Mouse (Mus musculus) thymus, postnatal 36 days (tissue): Measurements from ENCODE around the gene Ppm1h.

ENCODE experiments used
- DNase-seq, 2 experiments: peaks; one replicate each; pipeline ENCODE4 v3.0.0; 2022; ENCODE audit warnings: mixed read lengths in 2 of 2

Gene Ppm1h

DNA sequence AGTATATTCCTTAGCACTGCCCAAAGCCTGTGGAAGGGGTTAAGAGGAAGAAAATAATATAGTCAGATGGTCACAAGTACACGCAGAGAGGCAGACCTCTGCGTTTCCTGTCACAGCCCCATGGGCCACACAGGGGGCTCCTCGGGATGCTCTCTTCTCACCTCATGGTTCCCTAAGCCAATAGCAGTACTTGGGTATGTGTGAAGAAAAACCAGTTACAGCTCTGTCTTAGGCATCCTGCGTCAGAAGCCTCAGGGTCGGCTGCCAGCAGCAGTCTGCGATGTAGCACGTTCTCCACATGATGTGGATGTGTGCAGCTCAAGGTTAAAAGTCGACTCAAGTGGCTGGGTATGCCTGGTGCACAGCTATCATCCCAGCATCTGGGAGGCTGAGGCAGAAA, 139.2 kb downstream of the Ppm1h start:
- no peak for DNase-seq

- no peak for DNase-seq
Observed at GRCm38 (mm10) chr10:122819808-122820207, 141.2 kb downstream of the Ppm1h start.

- DNase-seq, result no peak
Observed at GRCm38 (mm10) chr10:122821549-122821948, 143.0 kb downstream of the Ppm1h start.

DNA sequence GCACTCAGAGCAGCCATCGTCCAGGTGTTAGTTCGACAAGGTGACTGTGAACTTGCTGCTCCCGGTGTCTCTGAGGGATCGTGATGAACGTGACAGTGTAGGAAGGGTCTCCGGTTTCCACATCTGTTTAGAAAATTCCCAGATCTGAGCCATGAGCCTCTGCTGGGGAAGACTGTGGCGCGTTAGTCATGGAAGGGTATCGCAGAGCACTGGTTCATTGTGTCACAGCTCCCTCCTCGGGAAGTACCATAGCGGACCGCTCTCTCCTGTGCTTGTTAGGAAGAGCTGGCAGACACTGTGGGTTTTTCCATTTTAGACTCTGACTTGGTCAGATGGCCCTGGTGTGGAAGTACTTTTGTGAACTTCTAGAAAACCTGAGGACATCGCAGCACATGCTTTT, 145.1 kb downstream of the Ppm1h start:
- no peak for DNase-seq

GRCm38 (mm10) chr10:122826696-122827331, 148.3 kb downstream of the Ppm1h start:
- no peak for DNase-seq

GRCm38 (mm10) chr10:122827719-122828414, 149.3 kb downstream of the Ppm1h start:
- no peak for DNase-seq

DNA sequence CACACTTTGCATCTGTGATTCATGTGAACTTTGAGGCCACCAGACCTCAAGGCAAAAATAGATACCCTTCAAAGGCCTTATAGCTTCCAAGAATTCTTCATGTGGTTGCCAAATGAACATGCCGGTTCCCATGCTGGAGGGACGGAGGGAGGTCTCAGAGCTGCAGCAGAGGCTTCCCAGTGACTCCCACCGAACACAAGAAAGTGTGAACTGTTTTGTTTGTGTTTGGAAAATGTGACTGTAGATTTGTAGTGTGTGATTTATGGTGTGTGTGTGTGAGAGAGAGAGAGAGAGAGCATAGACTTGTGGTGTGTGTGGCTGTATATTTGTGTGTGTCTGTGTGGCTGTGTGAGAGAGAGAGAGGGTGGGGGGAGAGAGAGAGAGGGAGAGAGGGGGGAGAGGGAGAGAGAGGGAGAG, 151.2 kb downstream of the Ppm1h start:
- DNase-seq, result no peak

- DNase-seq, result no peak
Observed at GRCm38 (mm10) chr10:122830638-122831037, 152.1 kb downstream of the Ppm1h start.

DNA sequence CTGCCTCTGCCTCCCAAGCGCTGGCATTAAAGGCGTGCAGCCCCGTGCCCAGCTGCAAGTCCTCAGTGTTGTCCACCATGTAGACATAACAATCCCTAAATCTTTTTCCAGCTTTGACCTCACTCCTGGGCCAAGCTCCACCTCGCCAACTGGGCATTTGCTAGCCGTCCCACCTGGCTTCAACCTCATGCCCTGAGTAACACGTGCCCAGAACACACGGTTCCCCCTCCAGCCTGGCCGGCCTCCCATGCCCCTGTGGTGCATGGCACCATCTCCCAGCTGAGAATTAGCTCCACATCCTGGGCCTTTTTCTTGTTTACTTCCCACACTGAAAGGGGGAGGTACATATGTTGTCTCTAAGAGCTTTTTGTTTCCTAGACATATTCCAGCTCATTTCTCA, 163.5 kb downstream of the Ppm1h start:
- DNase-seq, result no peak

DNA sequence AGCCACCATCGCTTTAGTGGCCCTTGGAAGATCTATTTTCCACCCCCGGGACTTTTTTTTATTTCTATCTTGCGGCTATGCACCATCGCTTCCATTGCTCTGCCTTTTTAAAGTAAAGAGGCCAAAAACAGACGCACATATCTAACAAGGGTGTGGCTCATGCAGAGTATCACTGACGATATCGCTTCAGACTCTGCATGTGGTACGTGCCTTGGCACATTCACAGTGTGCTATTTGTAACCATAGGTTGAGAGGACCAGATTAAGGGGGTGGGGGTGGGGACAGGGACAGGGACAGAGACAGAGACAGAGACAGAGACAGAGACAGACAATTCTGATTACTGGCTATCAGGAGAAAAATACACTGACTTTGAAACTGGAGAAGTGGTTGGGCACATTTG, 164.4 kb downstream of the Ppm1h start:
- no peak for DNase-seq

DNA sequence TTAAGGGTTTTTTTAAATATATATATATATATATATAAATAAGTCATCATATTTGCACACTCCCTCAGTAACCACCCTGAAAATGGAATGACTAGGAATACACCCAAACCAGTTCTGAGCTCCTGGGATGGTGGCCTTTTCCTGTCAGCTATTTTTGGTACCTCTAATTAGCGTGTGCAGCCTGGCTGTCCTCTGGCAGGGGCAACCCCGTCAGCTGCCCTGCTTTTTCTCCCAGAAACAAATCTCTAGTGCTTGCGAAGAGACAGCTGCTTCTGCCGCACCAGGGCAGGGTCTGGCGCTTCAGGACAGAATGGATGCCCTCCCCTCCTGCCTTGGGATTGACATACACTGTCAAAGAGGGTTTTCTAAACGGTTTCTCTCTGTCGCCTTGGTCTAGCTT, 166.9 kb downstream of the Ppm1h start:
- peak; percentile 13 to 24 for DNase-seq

DNA sequence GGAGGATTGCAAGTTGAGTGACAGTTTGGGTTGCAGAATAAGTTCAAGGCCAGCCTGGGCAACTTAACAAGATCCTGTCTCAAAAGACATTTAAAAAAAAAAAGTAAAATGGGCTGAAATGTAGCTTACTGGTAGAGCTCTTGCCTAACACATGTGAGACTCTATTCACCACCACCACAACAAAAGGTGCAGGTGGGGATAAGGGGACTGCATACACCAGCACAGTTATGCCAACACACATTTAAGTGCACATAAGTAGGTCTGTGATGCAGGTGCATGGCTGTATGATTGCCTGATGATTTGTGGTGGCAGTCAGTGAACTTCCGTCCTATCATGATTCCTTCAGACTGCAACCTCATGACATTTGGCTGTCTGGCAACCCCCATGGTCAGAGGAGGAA, 167.9 kb downstream of the Ppm1h start:
- peak; percentile 35 to 65 for DNase-seq

- DNase-seq, result no peak
Observed at GRCm38 (mm10) chr10:122848020-122848457, 169.5 kb downstream of the Ppm1h start.

DNA sequence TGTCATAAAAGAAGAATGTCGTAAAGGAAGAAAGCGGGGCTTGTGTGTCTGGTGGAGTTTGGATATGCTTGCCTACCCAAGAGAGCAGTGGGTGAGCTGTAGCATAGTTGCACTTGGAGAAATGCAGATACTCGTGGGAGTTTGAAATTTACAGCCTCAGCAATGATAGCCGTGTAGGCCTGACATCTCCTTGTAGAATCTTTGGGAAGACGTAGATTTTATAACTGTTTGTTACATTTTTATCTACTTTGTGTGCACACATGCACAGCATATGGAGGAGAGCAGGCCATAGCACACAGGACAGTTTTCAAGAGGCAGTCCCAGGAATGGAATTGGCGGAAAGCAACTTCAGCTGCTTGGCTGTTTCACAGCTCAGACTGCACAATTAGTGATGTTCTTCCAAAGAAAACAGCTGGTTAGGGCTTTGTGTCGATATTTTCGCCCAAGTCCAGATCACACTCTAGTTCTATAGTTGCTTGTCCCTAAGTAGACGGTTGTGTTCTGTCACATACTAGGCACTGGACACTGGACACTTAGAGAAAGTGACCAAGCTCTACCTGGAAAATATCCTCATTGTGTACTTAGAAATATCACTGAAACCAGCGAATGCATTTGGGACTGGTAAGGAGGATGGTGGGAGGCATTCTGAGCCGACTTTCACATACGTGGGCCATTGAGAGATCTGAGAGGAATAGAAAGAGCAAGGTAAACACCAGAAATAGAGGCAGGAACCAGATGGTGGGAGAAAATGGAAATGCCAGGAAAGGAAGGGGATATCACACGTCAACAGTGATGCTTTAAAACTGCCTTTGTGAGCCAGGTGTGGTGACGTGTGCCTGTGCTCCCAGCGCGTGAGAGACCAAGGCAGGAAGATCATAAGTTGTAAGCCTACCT, 173.0 kb downstream of the Ppm1h start:
- DNase-seq, result no peak

DNA sequence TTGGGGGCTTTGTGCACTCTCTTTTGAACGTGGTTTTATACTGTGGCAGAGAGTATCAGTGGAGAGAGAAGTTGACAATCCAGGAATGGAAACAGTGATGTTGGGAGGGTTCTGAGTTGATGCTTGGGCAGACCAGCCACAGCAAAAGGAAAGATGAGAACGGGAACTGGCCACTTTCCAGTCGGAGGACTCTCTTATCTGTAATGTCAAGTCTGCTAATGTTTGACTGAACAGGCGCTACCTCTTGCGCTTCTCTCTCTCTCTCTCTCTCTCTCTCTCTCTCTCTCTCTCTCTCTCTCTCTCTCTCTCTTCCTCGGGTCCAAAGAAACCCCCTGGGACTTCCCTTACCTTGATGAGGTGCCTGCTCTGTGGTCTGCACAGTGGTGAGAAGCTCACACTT, 176.0 kb downstream of the Ppm1h start:
- DNase-seq, result no peak

DNA sequence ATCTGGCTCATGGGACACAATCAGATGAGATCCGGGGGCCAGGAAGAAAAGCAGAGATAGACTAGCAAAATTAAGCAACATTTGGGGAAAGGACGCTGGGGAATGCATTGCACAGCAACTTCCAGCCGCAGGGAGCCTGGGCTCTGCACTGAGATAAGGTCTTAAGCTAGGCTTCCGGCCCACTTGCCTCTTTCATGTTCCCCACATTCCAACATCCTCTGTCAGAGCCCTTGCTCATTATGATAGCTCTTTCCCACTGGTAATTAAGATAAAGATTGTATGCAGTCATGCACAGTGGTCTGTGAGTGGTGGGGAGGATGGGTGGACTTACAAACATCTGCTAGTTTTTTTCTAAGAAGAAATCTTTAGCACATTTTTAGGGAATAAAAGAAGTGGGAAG, 176.6 kb downstream of the Ppm1h start:
- DNase-seq, result no peak

DNA sequence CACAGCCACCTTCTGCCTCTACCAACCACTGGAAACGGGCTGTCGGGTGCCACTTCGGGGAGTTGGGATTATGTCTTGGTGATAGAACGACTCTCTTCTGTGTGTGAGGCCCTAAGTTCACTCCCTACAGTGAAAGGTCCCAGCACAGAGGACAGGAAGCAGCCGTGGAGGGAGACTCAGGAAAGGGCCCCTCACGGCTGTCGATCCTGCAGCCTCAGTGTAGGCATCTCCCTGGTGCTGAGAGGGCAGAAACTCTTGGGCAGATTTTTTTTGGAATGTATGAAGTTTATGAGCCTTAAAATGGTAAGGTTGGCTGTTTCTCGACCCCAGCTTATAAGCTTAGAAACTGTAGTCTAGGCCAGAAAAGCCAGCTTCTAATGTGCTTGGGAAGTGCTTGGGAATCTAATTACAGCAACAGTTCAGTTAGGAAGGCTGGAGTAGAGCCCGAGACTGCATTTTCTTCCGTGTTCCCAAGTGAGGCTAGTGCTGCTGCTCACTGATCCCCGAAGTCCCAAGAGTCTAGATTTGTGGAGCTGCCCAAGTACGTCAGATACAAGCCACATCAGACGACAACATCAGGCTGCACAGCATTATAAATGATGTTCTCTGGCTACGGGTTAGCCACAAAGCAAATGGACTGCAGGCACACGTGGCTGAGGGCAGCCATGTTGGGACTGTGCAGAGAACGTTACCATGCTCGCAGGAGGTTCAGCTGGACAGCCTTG, 177.6 kb downstream of the Ppm1h start:
- DNase-seq, result no peak

DNA sequence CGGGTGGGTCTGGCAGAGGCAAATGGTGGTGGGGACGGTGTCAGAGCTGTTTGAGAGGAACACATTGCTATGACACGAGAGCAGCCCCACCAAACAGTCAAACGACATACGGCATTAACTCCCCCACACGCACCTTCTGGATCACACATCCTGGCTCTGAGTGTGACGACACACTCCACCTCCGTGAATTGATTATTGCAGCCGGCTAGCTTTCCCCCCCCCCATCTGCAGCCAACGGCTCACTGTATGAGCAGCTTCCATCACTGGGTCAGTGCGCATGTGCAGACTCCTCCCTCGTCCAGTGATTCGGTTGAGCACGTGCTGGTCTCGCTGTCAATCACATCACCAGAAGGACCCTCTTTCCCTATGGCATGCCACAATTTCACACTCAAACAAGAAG, 178.6 kb downstream of the Ppm1h start:
- no peak for DNase-seq

DNA sequence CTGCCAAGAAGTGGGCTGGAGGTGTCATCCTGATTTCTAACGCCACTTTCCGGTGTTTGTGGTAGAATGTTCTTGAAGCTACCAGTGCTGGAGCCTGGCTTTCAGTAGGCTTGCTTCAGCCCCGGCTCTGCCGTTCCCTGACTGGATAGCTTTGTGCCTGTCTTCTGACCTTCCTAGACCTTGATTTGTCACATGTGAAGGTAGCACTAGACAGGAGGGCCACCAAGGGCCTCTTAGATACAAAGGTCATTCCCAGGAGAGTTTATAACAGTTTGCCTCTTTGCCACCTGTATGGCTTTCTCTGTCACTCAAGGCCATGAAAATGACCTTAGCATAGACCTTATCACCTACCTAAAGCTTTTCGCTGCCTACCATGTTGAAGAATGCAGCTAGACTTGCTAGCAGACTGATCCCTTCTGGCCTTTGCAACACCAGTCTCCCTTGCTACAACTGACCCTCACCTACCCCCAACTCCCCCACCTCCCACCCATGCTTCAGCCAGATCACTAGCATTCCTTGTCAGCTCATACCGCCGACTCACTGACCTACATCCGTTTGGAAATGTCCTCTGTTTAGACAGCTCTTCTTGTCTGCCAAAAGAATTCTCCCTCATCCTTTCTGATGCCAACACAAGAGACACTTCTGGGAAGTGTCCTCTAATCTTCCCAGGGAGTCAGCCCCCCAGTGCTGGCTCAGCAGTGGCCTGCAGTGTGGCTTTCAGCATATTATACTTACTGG, 180.5 kb downstream of the Ppm1h start:
- no peak for DNase-seq

GRCm38 (mm10) chr10:122859642-122859997, 181.1 kb downstream of the Ppm1h start:
- no peak for DNase-seq

GRCm38 (mm10) chr10:122860076-122860475, 181.5 kb downstream of the Ppm1h start:
- no peak for DNase-seq

GRCm38 (mm10) chr10:122861696-122862385, 183.3 kb downstream of the Ppm1h start:
- DNase-seq, result no peak
